Mouse (Mus musculus) kidney, adult 8-10 months (tissue): Measurements from ENCODE around the gene Gzmc.
A peak's percentile ranks its signal among the peaks of the same experiment; 100 is the strongest.
"Not testable (repeated sequence)": the region's sequence is repeated elsewhere in the genome, so short reads cannot be mapped to it uniquely, and the experiment has no call there.

Experiments used
- DNase-seq, 2 experiments: peaks; one replicate each; pipeline ENCODE4 v3.0.0; 2022

Gene Gzmc

GRCm38 (mm10) chr14:56234556-56234955 lies at the start of gene Gzmc:
Gene Gzmc, minus strand, starts transcription at chr14:56234656.
- no peak for DNase-seq

- no peak for DNase-seq
These were observed 49.4 kb upstream of the Gzmc start for GRCm38 (mm10) chr14:56283816-56284215.

DNA sequence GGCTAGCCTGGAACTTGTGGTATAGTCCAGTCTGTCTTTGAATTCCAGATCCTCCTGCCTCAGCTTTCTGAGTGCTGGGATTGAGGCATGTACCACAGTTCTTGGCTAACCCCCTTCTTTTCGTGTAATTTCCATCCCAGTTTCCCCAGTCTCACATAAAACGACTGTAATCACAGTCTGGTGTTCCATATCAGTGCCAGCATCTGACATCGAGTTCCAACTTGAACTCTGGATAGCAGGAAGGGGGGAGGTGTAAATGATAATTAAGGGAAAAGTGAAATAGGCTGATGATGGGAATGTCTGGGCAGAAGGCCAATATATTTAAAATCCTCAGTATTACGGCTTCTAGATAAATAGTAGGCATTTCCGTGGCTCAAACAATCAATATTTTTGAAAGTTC lies 46.6 kb upstream of the Gzmc start:
- no peak for DNase-seq

- DNase-seq = not testable (repeated sequence)
These were observed 44.2 kb upstream of the Gzmc start for GRCm38 (mm10) chr14:56278691-56279090.

DNA sequence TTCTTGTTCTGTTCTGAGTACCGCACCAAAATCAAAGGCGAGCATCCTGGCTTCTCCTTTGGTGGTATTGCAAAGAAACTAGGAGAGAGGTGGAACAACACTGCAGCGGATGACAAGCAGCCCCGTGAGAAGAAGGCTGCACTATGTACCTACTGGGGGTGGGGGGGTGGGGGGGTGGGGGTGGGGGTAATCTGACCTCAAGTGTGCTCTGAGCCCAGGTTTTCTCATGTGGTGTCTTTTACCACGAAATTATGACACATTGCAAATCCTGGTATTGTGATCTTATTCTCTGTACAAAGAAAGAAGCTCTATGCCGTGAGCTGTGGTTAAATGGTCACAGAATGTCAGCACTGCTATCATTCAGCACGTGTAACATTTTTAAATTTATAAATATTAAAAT lies 41.6 kb upstream of the Gzmc start:
- DNase-seq = not testable (repeated sequence)

GRCm38 (mm10) chr14:56266109-56266508 lies 31.7 kb upstream of the Gzmc start:
- no peak for DNase-seq

- DNase-seq = no peak
These were observed 27.7 kb upstream of the Gzmc start, which contains the start of gene Gzmb for GRCm38 (mm10) chr14:56262153-56262552. Gene Gzmb, minus strand, starts transcription at chr14:56262260.

- no peak for DNase-seq
These were observed 6.0 kb upstream of the Gzmc start for GRCm38 (mm10) chr14:56240409-56240808.

DNA sequence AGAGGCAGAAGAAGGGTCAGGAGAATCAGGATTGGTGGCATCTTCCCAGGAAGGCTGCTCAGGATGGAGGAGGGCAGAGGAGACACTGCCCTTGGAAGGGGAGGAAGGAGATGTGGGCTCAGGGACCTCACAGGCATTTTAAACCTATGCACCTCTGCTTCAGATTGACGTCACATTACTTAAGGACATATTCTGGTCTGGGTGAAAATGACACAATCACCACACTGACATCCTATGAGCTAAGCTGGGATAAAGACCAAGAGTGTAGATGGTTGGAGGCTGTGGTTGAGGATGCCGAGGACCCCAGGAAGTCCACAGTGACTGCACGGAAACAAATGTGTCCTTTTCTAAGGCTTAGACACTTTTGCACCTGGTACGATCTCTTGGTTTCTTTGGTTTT lies 23.1 kb downstream of the Gzmc start, which contains the start of gene Gzmf:
TSS of gene Gzmf (minus strand) at position 101 of the 400 bp plus-strand sequence.
- no peak for DNase-seq

- no peak for DNase-seq
These were observed 28.8 kb downstream of the Gzmc start for GRCm38 (mm10) chr14:56205613-56206012.

- DNase-seq = peak in 1 of 2 experiments; percentile 12
These were observed 29.4 kb downstream of the Gzmc start for GRCm38 (mm10) chr14:56205021-56205420.

DNA sequence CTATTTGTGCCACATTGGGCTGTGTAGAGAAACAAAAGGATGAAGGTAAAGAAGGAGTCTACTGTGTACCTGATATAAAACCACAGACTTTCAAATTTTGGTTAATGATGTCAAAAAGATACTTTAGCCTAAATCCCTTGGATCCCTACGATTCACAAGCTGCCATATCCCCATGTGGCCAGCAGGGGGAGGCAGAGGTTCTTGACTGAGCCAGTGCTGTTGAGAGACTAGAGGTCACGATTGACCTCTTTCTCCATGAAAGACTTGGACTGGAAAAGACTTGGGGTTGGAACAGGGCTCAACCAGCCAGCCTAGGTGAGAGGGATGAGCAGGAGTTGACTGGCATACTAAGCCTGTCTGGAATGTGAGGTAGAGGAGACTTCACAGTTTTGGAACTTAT lies 30.5 kb downstream of the Gzmc start:
- peak; percentile 36 to 75 for DNase-seq

DNA sequence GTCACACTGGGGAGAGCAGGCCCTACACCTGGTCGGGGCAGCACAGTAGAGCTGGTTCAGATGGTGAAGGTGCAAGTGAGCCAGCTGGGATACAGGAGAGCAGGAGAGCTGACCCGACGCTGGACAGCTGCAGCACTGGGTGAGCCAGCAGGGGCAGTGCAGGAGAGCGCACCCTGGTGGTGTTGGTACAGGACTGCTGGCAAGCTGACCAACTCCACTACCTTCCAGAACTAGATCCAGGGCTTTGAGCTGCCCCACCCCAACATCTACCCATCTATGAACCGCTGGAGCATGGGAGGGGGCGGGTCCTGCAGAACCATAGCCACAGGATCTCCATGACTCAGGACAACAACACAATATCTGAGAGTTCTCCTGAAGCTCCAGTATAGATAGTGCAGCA lies 47.5 kb downstream of the Gzmc start:
- no peak for DNase-seq

- no peak for DNase-seq
These were observed 47.9 kb downstream of the Gzmc start for GRCm38 (mm10) chr14:56186521-56186920.
